In the genomic region with DNA sequence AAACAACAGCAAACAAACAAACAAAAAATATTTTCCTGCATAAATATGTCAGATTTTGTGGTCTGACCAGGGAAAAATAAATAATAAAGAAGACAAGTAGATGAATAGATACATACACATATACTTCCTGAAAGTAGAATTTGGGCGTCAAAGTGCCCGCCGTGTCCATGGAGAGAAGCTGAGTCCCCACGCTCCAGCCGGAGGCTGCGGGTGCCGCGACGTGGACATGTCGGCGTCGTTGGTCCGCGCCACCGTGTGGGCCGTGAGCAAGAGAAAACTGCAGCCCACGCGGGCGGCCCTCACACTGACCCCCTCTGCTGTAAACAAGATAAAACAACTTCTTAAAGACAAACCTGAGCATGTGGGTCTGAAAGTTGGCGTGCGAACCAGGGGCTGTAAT, we compare ENCODE assay signal across 11 mouse cellular contexts. TPM values are rescaled to one million over a fixed set of nuclear protein-coding genes. Genes with fewer than 3 reads are reported as not detected.
DNase-seq lines count a peak whose midpoint lies in the region; ATAC-seq lines count a peak whose summit lies in the region.
"Had no signal": no experiment of that assay in that cellular context is flagged by ENCODE, and none has a peak within 500 bp of the region (broad histone marks: within the 10 kb centered on the region; RNA-seq: fewer than 3 reads in every experiment).

A gene (plus strand): TSS at position 144 of the 400 bp plus-strand sequence.

- no peak for DNase-seq in heart, adult 18-20 months
- peak; percentile 19 for DNase-seq in thymus, postnatal 4 days
- no peak for DNase-seq in thymus, adult 18-20 months
- peak in 1 of 2 experiments; percentile 35 for DNase-seq in heart, postnatal 36 days
- DNase-seq in natural killer cell, adult 2 months (ENCODE audit: low spot score in 2 of 2), result no peak

- H3K36me3 ChIP-seq in heart, embryonic 12.5 days, result no peaks in the 10 kb centered on the region
- H3K36me3 ChIP-seq in forebrain, embryonic 12.5 days (replicated peaks), result no peaks in the 10 kb centered on the region
- H3K36me3 ChIP-seq: liver, embryonic 12.5 days had no signal

- intact Hi-C loops in heart, postnatal 36 days (cut with DNase I), result no loop called here

- no peak within 1 kb of the TSS for H3K4me3 ChIP-seq in heart, embryonic 12.5 days
- H3K4me3 ChIP-seq in forebrain, embryonic 12.5 days (replicated peaks), result no peak within 1 kb of the TSS
- H3K4me3 ChIP-seq: liver, embryonic 12.5 days; megakaryocyte, embryonic 14.5 days had no signal

- no peaks in the 10 kb centered on the region for H3K9me3 ChIP-seq in heart, embryonic 12.5 days (replicated peaks)
- no peaks in the 10 kb centered on the region for H3K9me3 ChIP-seq in forebrain, embryonic 12.5 days
- H3K9me3 ChIP-seq: liver, embryonic 12.5 days; megakaryocyte, embryonic 14.5 days had no signal

- no peak for ATAC-seq in heart, embryonic 12.5 days (ENCODE audit: insufficient number of reproducible peaks, low FRiP score)
- no peak for ATAC-seq in forebrain, embryonic 12.5 days (ENCODE audit: low FRiP score)
- ATAC-seq in activated CD4-positive, CD25-positive, alpha-beta regulatory T cell, adult 4 months, result no peak
- ATAC-seq: liver, embryonic 12.5 days had no signal

- H3K4me2 ChIP-seq in heart, embryonic 12.5 days, result no peak within 1 kb of the TSS
- no peak within 1 kb of the TSS for H3K4me2 ChIP-seq in forebrain, embryonic 12.5 days
- H3K4me2 ChIP-seq: liver, embryonic 12.5 days had no signal

- H3K27ac ChIP-seq in heart, embryonic 12.5 days (ENCODE audit: poor library complexity, severe bottlenecking), result no peak within 1 kb of the TSS
- H3K27ac ChIP-seq in forebrain, embryonic 12.5 days, result no peak within 1 kb of the TSS
- H3K27ac ChIP-seq: liver, embryonic 12.5 days had no signal

- H3K27me3 ChIP-seq in heart, embryonic 12.5 days (replicated peaks), result no peaks in the 10 kb centered on the region
- H3K27me3 ChIP-seq in forebrain, embryonic 12.5 days, result no peaks in the 10 kb centered on the region
- H3K27me3 ChIP-seq: CH12.LX; liver, embryonic 12.5 days had no signal

- WGBS in heart, embryonic 12.5 days, result 87% methylated on average over 21 of the region's 21 CpGs
- 96% methylated on average over 21 of the region's 21 CpGs for WGBS in forebrain, embryonic 12.5 days

- H3K4me1 ChIP-seq in heart, embryonic 12.5 days (replicated peaks), result no peaks in the 10 kb centered on the region
- no peaks in the 10 kb centered on the region for H3K4me1 ChIP-seq in forebrain, embryonic 12.5 days
- H3K4me1 ChIP-seq: liver, embryonic 12.5 days; megakaryocyte, embryonic 14.5 days had no signal

- no peak within 1 kb of the TSS for H3K9ac ChIP-seq in heart, embryonic 12.5 days
- H3K9ac ChIP-seq in forebrain, embryonic 12.5 days, result no peak within 1 kb of the TSS
- H3K9ac ChIP-seq: liver, embryonic 12.5 days had no signal

RNA-seq across cellular contexts. Expression of the gene that starts here (rescaled TPM):
- total RNA-seq in heart, adult 18-20 months (2021), result 10 to 100 TPM; 25.7 to 26.8 TPM
- polyA plus RNA-seq in heart, embryonic 12.5 days (2016; fragmentation: Nextera tagmentation; extraction: Ambion mirVana), result 0.24 and 0.33 TPM in 2 replicates
- total RNA-seq in heart, postnatal 36 days (2021), result 10 to 100 TPM; 26.5 to 28.1 TPM
- polyA plus RNA-seq in forebrain, embryonic 12.5 days (2016; fragmentation: Nextera tagmentation; extraction: Ambion mirVana), result 0.17 and 0.54 TPM in 2 replicates
- polyA plus RNA-seq in activated CD4-positive, CD25-positive, alpha-beta regulatory T cell, adult 4 months (2017; shearing (Covaris generic)), result under 1 TPM in 1 of 2 experiments, not detected in 1; 0.50 TPM
